Mouse (Mus musculus): ENCODE results near the gene Snai3. TPM values are rescaled to one million over a fixed set of nuclear protein-coding genes. Genes with fewer than 3 reads are reported as not detected.

Gene Snai3
- polyA plus RNA-seq, 1 experiment from 2014 or later: not detected

- ATAC-seq (ENCODE audit: low read depth): no peak
- Histone ChIP-seq H3K4me2 (ENCODE audit: low read depth, low read length) (no peak overlapping the region), H3K36me3 (ENCODE audit: control insufficient read depth, insufficient read depth, low read length) (peaks cover 12% of the 10 kb centered on the region), H3K4me1 (ENCODE audit: control insufficient read depth, insufficient read depth, low read length) (peaks cover 9% of the 10 kb centered on the region), H3K9me3 (ENCODE audit: control insufficient read depth, low read length) (no peaks in the 10 kb centered on the region), H3K27ac (ENCODE audit: low read depth, low read length) (no peak overlapping the region), H3K27me3 (ENCODE audit: control insufficient read depth, insufficient read depth, low read length) (peaks cover 20% of the 10 kb centered on the region), H3K9ac (replicated peaks; ENCODE audit: low read depth, low read length) (no peak overlapping the region), H3K4me3 (ENCODE audit: low read depth, low read length) (no peak overlapping the region)
- 72% methylated on average over 12 of the region's 12 CpGs for WGBS
Observed at GRCm38 (mm10) chr8:122463651-122464640, 3.4 kb upstream of the Snai3 start.

- no peak overlapping the region for H3K27ac ChIP-seq (ENCODE audit: low read depth, low read length)
- H3K4me1 ChIP-seq (ENCODE audit: control insufficient read depth, insufficient read depth, low read length): peaks cover 9% of the 10 kb centered on the region
- H3K4me3 ChIP-seq (ENCODE audit: low read depth, low read length): no peak overlapping the region
- WGBS: 69% methylated on average over 8 of the region's 8 CpGs
- no peak overlapping the region for H3K4me2 ChIP-seq (ENCODE audit: low read depth, low read length)
- peaks cover 9% of the 10 kb centered on the region for H3K36me3 ChIP-seq (ENCODE audit: control insufficient read depth, insufficient read depth, low read length)
- H3K9ac ChIP-seq (replicated peaks; ENCODE audit: low read depth, low read length): no peak overlapping the region
- no peaks in the 10 kb centered on the region for H3K9me3 ChIP-seq (ENCODE audit: control insufficient read depth, low read length)
- no peak for ATAC-seq (ENCODE audit: low read depth)
- H3K27me3 ChIP-seq (ENCODE audit: control insufficient read depth, insufficient read depth, low read length): peaks cover 20% of the 10 kb centered on the region
Observed at GRCm38 (mm10) chr8:122462510-122462909, 2.0 kb upstream of the Snai3 start.

- Histone ChIP-seq H3K36me3 (ENCODE audit: control insufficient read depth, insufficient read depth, low read length) (peaks cover under 1% of the 10 kb centered on the region; the same call in 1 of the 2 replicates), H3K9ac (replicated peaks; ENCODE audit: low read depth, low read length) (no peak overlapping the region), H3K4me1 (ENCODE audit: control insufficient read depth, insufficient read depth, low read length) (peaks cover 9% of the 10 kb centered on the region), H3K27ac (ENCODE audit: low read depth, low read length) (no peak overlapping the region), H3K9me3 (ENCODE audit: control insufficient read depth, low read length) (no peaks in the 10 kb centered on the region), H3K4me3 (ENCODE audit: low read depth, low read length) (no peak overlapping the region), H3K27me3 (ENCODE audit: control insufficient read depth, insufficient read depth, low read length) (peaks cover 20% of the 10 kb centered on the region), H3K4me2 (ENCODE audit: low read depth, low read length) (no peak overlapping the region)
- 64% methylated on average over 11 of the region's 11 CpGs for WGBS
- ATAC-seq (ENCODE audit: low read depth): no peak
Observed at GRCm38 (mm10) chr8:122461473-122462148, 1.1 kb upstream of the Snai3 start.

- H3K27me3 ChIP-seq (ENCODE audit: control insufficient read depth, insufficient read depth, low read length): peaks cover 20% of the 10 kb centered on the region
- H3K4me2 ChIP-seq (ENCODE audit: low read depth, low read length): peak overlapping the region; percentile 58; the same call in 1 of the 2 replicates
- no peak for ATAC-seq (ENCODE audit: low read depth)
- H3K27ac ChIP-seq (ENCODE audit: low read depth, low read length): no peak overlapping the region
- H3K9ac ChIP-seq (replicated peaks; ENCODE audit: low read depth, low read length): no peak overlapping the region
- peak overlapping the region; percentile 33; the same call in 1 of the 2 replicates for H3K4me3 ChIP-seq (ENCODE audit: low read depth, low read length)
- H3K36me3 ChIP-seq (ENCODE audit: control insufficient read depth, insufficient read depth, low read length): no peaks in the 10 kb centered on the region
- peaks cover 9% of the 10 kb centered on the region for H3K4me1 ChIP-seq (ENCODE audit: control insufficient read depth, insufficient read depth, low read length)
- H3K9me3 ChIP-seq (ENCODE audit: control insufficient read depth, low read length): no peaks in the 10 kb centered on the region
- 30% methylated on average over 7 of the region's 7 CpGs for WGBS
Observed at GRCm38 (mm10) chr8:122459990-122460389, 543 bp downstream of the Snai3 start.

- peaks cover 9% of the 10 kb centered on the region for H3K4me1 ChIP-seq (ENCODE audit: control insufficient read depth, insufficient read depth, low read length)
- no peaks in the 10 kb centered on the region for H3K36me3 ChIP-seq (ENCODE audit: control insufficient read depth, insufficient read depth, low read length)
- no peaks in the 10 kb centered on the region for H3K9me3 ChIP-seq (ENCODE audit: control insufficient read depth, low read length)
- no peak overlapping the region for H3K4me2 ChIP-seq (ENCODE audit: low read depth, low read length)
- peaks cover 20% of the 10 kb centered on the region for H3K27me3 ChIP-seq (ENCODE audit: control insufficient read depth, insufficient read depth, low read length)
- 60% methylated on average over 6 of the region's 6 CpGs for WGBS
- no peak overlapping the region for H3K9ac ChIP-seq (replicated peaks; ENCODE audit: low read depth, low read length)
- H3K27ac ChIP-seq (ENCODE audit: low read depth, low read length): no peak overlapping the region
- H3K4me3 ChIP-seq (ENCODE audit: low read depth, low read length): no peak overlapping the region
- no peak for ATAC-seq (ENCODE audit: low read depth)
Observed at GRCm38 (mm10) chr8:122459218-122459900, 1.2 kb downstream of the Snai3 start.

GRCm38 (mm10) chr8:122457171-122457570 lies 3.4 kb downstream of the Snai3 start:
- Histone ChIP-seq H3K36me3 (ENCODE audit: control insufficient read depth, insufficient read depth, low read length) (no peaks in the 10 kb centered on the region), H3K9me3 (ENCODE audit: control insufficient read depth, low read length) (no peaks in the 10 kb centered on the region), H3K4me3 (ENCODE audit: low read depth, low read length) (no peak overlapping the region), H3K4me2 (ENCODE audit: low read depth, low read length) (no peak overlapping the region), H3K27me3 (ENCODE audit: control insufficient read depth, insufficient read depth, low read length) (peaks cover 20% of the 10 kb centered on the region), H3K9ac (replicated peaks; ENCODE audit: low read depth, low read length) (no peak overlapping the region), H3K27ac (ENCODE audit: low read depth, low read length) (no peak overlapping the region), H3K4me1 (ENCODE audit: control insufficient read depth, insufficient read depth, low read length) (peaks cover 9% of the 10 kb centered on the region)
- no peak for ATAC-seq (ENCODE audit: low read depth)
- 77% methylated on average over 11 of the region's 11 CpGs for WGBS

- H3K4me1 ChIP-seq (ENCODE audit: control insufficient read depth, insufficient read depth, low read length): no peaks in the 10 kb centered on the region
- H3K9me3 ChIP-seq (ENCODE audit: control insufficient read depth, low read length): no peaks in the 10 kb centered on the region
- peaks cover 1% of the 10 kb centered on the region for H3K27me3 ChIP-seq (ENCODE audit: control insufficient read depth, insufficient read depth, low read length)
- H3K9ac ChIP-seq (replicated peaks; ENCODE audit: low read depth, low read length): no peak overlapping the region
- WGBS: 93% methylated on average over 6 of the region's 6 CpGs
- ATAC-seq (ENCODE audit: low read depth): no peak
- no peaks in the 10 kb centered on the region for H3K36me3 ChIP-seq (ENCODE audit: control insufficient read depth, insufficient read depth, low read length)
- no peak overlapping the region for H3K4me3 ChIP-seq (ENCODE audit: low read depth, low read length)
- H3K4me2 ChIP-seq (ENCODE audit: low read depth, low read length): no peak overlapping the region
- H3K27ac ChIP-seq (ENCODE audit: low read depth, low read length): no peak overlapping the region
Observed at GRCm38 (mm10) chr8:122454409-122454808, 6.1 kb downstream of the Snai3 start.

- Histone ChIP-seq H3K27me3 (ENCODE audit: control insufficient read depth, insufficient read depth, low read length) (no peaks in the 10 kb centered on the region), H3K4me2 (ENCODE audit: low read depth, low read length) (no peak overlapping the region), H3K9ac (replicated peaks; ENCODE audit: low read depth, low read length) (no peak overlapping the region), H3K27ac (ENCODE audit: low read depth, low read length) (no peak overlapping the region), H3K4me1 (ENCODE audit: control insufficient read depth, insufficient read depth, low read length) (no peaks in the 10 kb centered on the region), H3K36me3 (ENCODE audit: control insufficient read depth, insufficient read depth, low read length) (no peaks in the 10 kb centered on the region), H3K4me3 (ENCODE audit: low read depth, low read length) (no peak overlapping the region), H3K9me3 (ENCODE audit: control insufficient read depth, low read length) (no peaks in the 10 kb centered on the region)
- WGBS: 96% methylated on average over 10 of the region's 10 CpGs
- ATAC-seq (ENCODE audit: low read depth): no peak
Observed at GRCm38 (mm10) chr8:122452154-122452553, 8.4 kb downstream of the Snai3 start.

Measured in neural tube, embryonic 14.5 days (tissue).